13 mouse cellular contexts compared by ENCODE assay signal in genomic region chrX:92339551-92339950, GRCm38 (mm10).
"Had no signal": no experiment of that assay in that cellular context is flagged by ENCODE, and none has a peak within 500 bp of the region (broad histone marks: within the 10 kb centered on the region; RNA-seq: fewer than 3 reads in every experiment).

No protein-coding gene starts in this region.

- DNase-seq: kidney, postnatal 10 days; lung, embryonic 14.5 days; lung, postnatal 10 days; lung, postnatal 4 days; midbrain, embryonic 14.5 days; retina, postnatal 1 day; thymus, adult 2 months; thymus, postnatal 25 days had no signal

- H3K27ac ChIP-seq: limb, embryonic 15.5 days; liver, embryonic 12.5 days; midbrain, embryonic 10.5 days; neural tube, embryonic 13.5 days; stomach, embryonic 15.5 days had no signal

- H3K4me3 ChIP-seq: limb, embryonic 15.5 days; liver, embryonic 12.5 days; midbrain, embryonic 10.5 days; neural tube, embryonic 13.5 days; stomach, embryonic 15.5 days had no signal
